Mouse (Mus musculus) gastrocnemius, adult 18-20 months (tissue): Measurements from ENCODE around the gene Dusp28. TPM values are rescaled to one million over a fixed set of nuclear protein-coding genes. Genes with fewer than 3 reads are reported as not detected.

ENCODE experiments used
- DNase-seq: peaks from one replicate; pipeline ENCODE4 v3.0.0; 2021; ENCODE audit warnings: low spot score
- total RNA-seq, 2 experiments: library from RNA; stranded (reverse); gene quantifications; 2 replicates each; pipeline ENCODE4 v1.2.3; 2021

Dusp28 gene
- total RNA-seq, 2 experiments from 2014 or later = 23.1 to 24.5 TPM

- no peak for DNase-seq
Measured at GRCm38 (mm10) chr1:92907632-92908360, 1.0 kb downstream of the Dusp28 start.

- DNase-seq = no peak
Measured at GRCm38 (mm10) chr1:92908664-92909063, 1.9 kb downstream of the Dusp28 start.

- DNase-seq = no peak
Measured at GRCm38 (mm10) chr1:92909068-92909467, 2.3 kb downstream of the Dusp28 start.

GRCm38 (mm10) chr1:92910239-92910885, 3.6 kb downstream of the Dusp28 start, which contains the start of gene Rnpepl1:
Gene Rnpepl1, plus strand, starts transcription at chr1:92910783.
- peak; percentile 68 for DNase-seq

- peak; percentile 46 for DNase-seq
Measured at GRCm38 (mm10) chr1:92910925-92911720, 4.3 kb downstream of the Dusp28 start.

GRCm38 (mm10) chr1:92911721-92912138, 4.9 kb downstream of the Dusp28 start:
- DNase-seq = no peak

GRCm38 (mm10) chr1:92912286-92912685, 5.5 kb downstream of the Dusp28 start:
- no peak for DNase-seq

- no peak for DNase-seq
Measured at GRCm38 (mm10) chr1:92914239-92914638, 7.5 kb downstream of the Dusp28 start.

- DNase-seq = no peak
Measured at GRCm38 (mm10) chr1:92914993-92915392, 8.2 kb downstream of the Dusp28 start.

GRCm38 (mm10) chr1:92916725-92917124, 9.9 kb downstream of the Dusp28 start:
- no peak for DNase-seq

GRCm38 (mm10) chr1:92919151-92919550, 12.4 kb downstream of the Dusp28 start:
- no peak for DNase-seq

- no peak for DNase-seq
Measured at GRCm38 (mm10) chr1:92919775-92920174, 13.0 kb downstream of the Dusp28 start.

- no peak for DNase-seq
Measured at GRCm38 (mm10) chr1:92920474-92921200, 13.9 kb downstream of the Dusp28 start.

- no peak for DNase-seq
Measured at GRCm38 (mm10) chr1:92921496-92921895, 14.7 kb downstream of the Dusp28 start.

GRCm38 (mm10) chr1:92930171-92930706, 23.5 kb downstream of the Dusp28 start:
- DNase-seq = no peak

- DNase-seq = no peak
Measured at GRCm38 (mm10) chr1:92933611-92934010, 26.8 kb downstream of the Dusp28 start.

- DNase-seq = peak; percentile 95
Measured at GRCm38 (mm10) chr1:92934182-92934827, 27.5 kb downstream of the Dusp28 start, which contains the start of gene Capn10. Gene Capn10, plus strand, starts transcription at chr1:92934376.

GRCm38 (mm10) chr1:92935054-92935962, 28.5 kb downstream of the Dusp28 start:
- no peak for DNase-seq

- DNase-seq = no peak
Measured at GRCm38 (mm10) chr1:92935977-92936376, 29.2 kb downstream of the Dusp28 start.
